Mouse (Mus musculus): ENCODE data around the gene Socs4. TPM values are rescaled to one million over a fixed set of nuclear protein-coding genes. Genes with fewer than 3 reads are reported as not detected.

The Socs4 gene
- total and polyA plus RNA-seq, 3 experiments, result 7.0 to 25.1 (median 13.2) TPM

- no peak for TF ChIP-seq RCOR1 (conservative IDR thresholded peaks at IDR 0.05; ENCODE audit: low read depth, low read length)
These were observed 22.1 kb downstream of the Socs4 start (continued) for GRCm38 (mm10) chr14:47298819-47299261.

GRCm38 (mm10) chr14:47302885-47303680, 26.4 kb downstream of the Socs4 start:
- no peak overlapping the region for H3K27ac ChIP-seq (ENCODE audit: insufficient read depth, low read depth)
- H3K36me3 ChIP-seq (replicated peaks in 1 of 2; ENCODE audit: control insufficient read depth in 1 of 2, insufficient read depth in 1 of 2, low read length in 1 of 2), result peaks cover 25 to 65% of the 10 kb centered on the region in 2 experiments
- no peak overlapping the region for H3K9ac ChIP-seq (ENCODE audit: insufficient read depth, low read depth)
- dilution Hi-C loops (cut with MboI; ENCODE audit: extremely low pct_ligation_motif_present, extremely low pct_unique_long_range_greater_than_20kb, low sequenced_read_pairs) (no loop called here), in situ Hi-C loops (cut with MboI; ENCODE audit: low pct_ligation_motif_present, low pct_unique_long_range_greater_than_20kb, low sequenced_read_pairs) (no loop called here)
- TF ChIP-seq ZMIZ1 (IDR thresholded peaks at IDR 0.05; ENCODE audit: low read depth, low read length) (no peak), HCFC1 (IDR thresholded peaks at IDR 0.05; ENCODE audit: low read depth, low read length) (no peak), NRF1 (IDR thresholded peaks at IDR 0.05; ENCODE audit: low read depth, low read length) (no peak), ETS1 (conservative IDR thresholded peaks at IDR 0.05; ENCODE audit: low read depth, low read length) (no peak), MAZ (IDR thresholded peaks at IDR 0.05; ENCODE audit: low read depth, low read length) (no peak), TBP (conservative IDR thresholded peaks at IDR 0.05; ENCODE audit: low read depth, low read length) (no peak), USF2 (conservative IDR thresholded peaks at IDR 0.05; ENCODE audit: low read depth, low read length) (no peak), IRF4 (IDR thresholded peaks at IDR 0.05; ENCODE audit: low read depth, low read length) (no peak), ELF1 (IDR thresholded peaks at IDR 0.05; ENCODE audit: low read depth, low read length) (no peak), SMC3 (IDR thresholded peaks at IDR 0.05; ENCODE audit: low read depth, low read length) (no peak), RAD21 (IDR thresholded peaks at IDR 0.05; ENCODE audit: low read depth, low read length) (no peak), MAFK (IDR thresholded peaks at IDR 0.05; ENCODE audit: insufficient replicate concordance, low read length) (no peak), JUND (conservative IDR thresholded peaks at IDR 0.05; ENCODE audit: low read depth, low read length) (no peak), TCF12 (IDR thresholded peaks at IDR 0.05; ENCODE audit: low read depth, low read length) (no peak)
- no peak overlapping the region for H3K4me2 ChIP-seq (ENCODE audit: insufficient read depth, low read depth, poor library complexity, severe bottlenecking)
- peaks cover 97% of the 10 kb centered on the region for H3K79me2 ChIP-seq (replicated peaks; ENCODE audit: control insufficient read depth, extremely low read depth, insufficient read depth, poor library complexity, severe bottlenecking)
- H3K27me3 ChIP-seq (replicated peaks), result no peaks in the 10 kb centered on the region
- H3K4me1 ChIP-seq (ENCODE audit: control insufficient read depth in 1 of 2, insufficient read depth in 2 of 2), result peaks cover 4 to 54% of the 10 kb centered on the region in 2 experiments; a peak in 3 of 4 replicates
- H3K9me3 ChIP-seq (replicated peaks; ENCODE audit: low read length), result no peaks in the 10 kb centered on the region
- no peak for DNase-seq (ENCODE audit: extremely low read depth)
- H3K4me3 ChIP-seq (replicated peaks in 1 of 3; ENCODE audit: low read depth in 2 of 3, low read length in 2 of 3, poor library complexity in 1 of 3), result no peak overlapping the region

DNA sequence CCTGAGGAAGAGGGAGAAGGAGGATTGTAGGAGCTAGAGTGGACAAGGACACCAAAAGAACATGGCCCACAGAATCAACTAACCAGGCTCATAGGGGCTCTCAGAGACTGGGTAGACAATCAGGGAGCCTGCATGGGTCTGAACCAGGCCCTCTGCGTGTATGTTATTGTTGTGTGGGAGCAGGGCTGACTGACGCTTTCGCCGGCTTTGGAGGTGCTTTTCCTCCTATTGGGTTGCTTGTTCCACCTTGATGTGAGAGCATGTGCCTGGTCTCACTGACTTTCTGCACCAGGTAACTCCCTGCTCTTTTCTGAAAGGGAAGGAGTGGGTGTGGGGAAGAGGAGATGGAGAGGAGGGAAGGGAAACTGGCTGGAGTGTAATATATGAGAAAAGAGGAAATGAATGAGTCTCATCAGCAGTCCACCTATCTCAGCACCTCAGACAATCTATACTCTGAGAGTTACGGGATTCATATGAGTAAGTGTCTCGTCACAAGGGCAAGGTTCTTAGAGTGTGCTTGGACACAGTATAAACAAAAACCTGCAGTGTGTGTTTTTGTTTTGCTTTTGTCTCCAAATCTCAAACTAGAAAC, 28.2 kb downstream of the Socs4 start:
- TF ChIP-seq MYC (IDR thresholded peaks at IDR 0.05; ENCODE audit: low read depth, low read length) (no peak), POLR2A (IDR thresholded peaks at IDR 0.05; ENCODE audit: low read depth, low read length) (0 out of 2 replicates have a peak, but pooled peaks have one; percentile 17)
- H3K9ac ChIP-seq (ENCODE audit: insufficient read depth, low read depth), result no peak overlapping the region
- no peak overlapping the region for H3K4me3 ChIP-seq (replicated peaks in 1 of 3; ENCODE audit: low read depth in 2 of 3, low read length in 2 of 3, poor library complexity in 1 of 3)
- H3K4me2 ChIP-seq (ENCODE audit: insufficient read depth, low read depth, poor library complexity, severe bottlenecking), result no peak overlapping the region
- peaks cover 4 to 50% of the 10 kb centered on the region in 2 experiments; a peak in 3 of 4 replicates for H3K4me1 ChIP-seq (ENCODE audit: control insufficient read depth in 1 of 2, insufficient read depth in 2 of 2)
- H3K9me3 ChIP-seq (replicated peaks; ENCODE audit: low read length), result no peaks in the 10 kb centered on the region
- H3K27ac ChIP-seq (ENCODE audit: insufficient read depth, low read depth), result no peak overlapping the region
- in situ Hi-C loops (cut with MboI; ENCODE audit: low pct_ligation_motif_present, low pct_unique_long_range_greater_than_20kb, low sequenced_read_pairs), result no loop called here
- dilution Hi-C loops (cut with MboI; ENCODE audit: extremely low pct_ligation_motif_present, extremely low pct_unique_long_range_greater_than_20kb, low sequenced_read_pairs), result no loop called here
- H3K79me2 ChIP-seq (replicated peaks; ENCODE audit: control insufficient read depth, extremely low read depth, insufficient read depth, poor library complexity, severe bottlenecking), result peaks cover 94% of the 10 kb centered on the region
- DNase-seq (ENCODE audit: extremely low read depth), result no peak
- peaks cover 33 to 77% of the 10 kb centered on the region in 2 experiments for H3K36me3 ChIP-seq (replicated peaks in 1 of 2; ENCODE audit: control insufficient read depth in 1 of 2, insufficient read depth in 1 of 2, low read length in 1 of 2)
- no peaks in the 10 kb centered on the region for H3K27me3 ChIP-seq (replicated peaks)
